Mouse (Mus musculus) lung, adult 2 months (tissue): ENCODE data around the gene Dennd5b. TPM values are rescaled to one million over a fixed set of nuclear protein-coding genes. Genes with fewer than 3 reads are reported as not detected.

Experiments
- DNase-seq: peaks from one replicate; pipeline ENCODE4 v3.0.0; 2022
- H3K4me1 ChIP-seq: fragments of 200-500 bp; 2 replicates; pipeline ENCODE4 v1.6.1; 2011; ENCODE audit warnings: low read length; ENCODE audit not compliant: control insufficient read depth, insufficient read depth
- H3K4me3 ChIP-seq: fragments of 200-500 bp; replicated peaks from 2 replicates; pipeline ENCODE3; 2011; ENCODE audit warnings: low read depth, mild to moderate bottlenecking, control low read depth, low read length; ENCODE audit errors: extremely low read depth
- CTCF ChIP-seq: fragments of 200-500 bp; IDR thresholded peaks from 2 replicates; pipeline ENCODE4 v1.5.1; 2011; ENCODE audit warnings: mild to moderate bottlenecking, low read length, control low read depth; ENCODE audit not compliant: insufficient read depth
- POLR2A ChIP-seq: fragments of 200-500 bp; IDR thresholded peaks from 2 replicates; pipeline ENCODE4 v1.6.1; 2011; ENCODE audit warnings: low read depth, mild to moderate bottlenecking, control low read depth, low read length, borderline replicate concordance; ENCODE audit errors: extremely low read depth
- WGBS: fragments of 180-500 bp; shearing (Covaris S2); methylation state at CpG from one replicate; pipeline ENCODE4 v1.1.7; 2018; 5-methylcytosine and 5-hydroxymethylcytosine counted together
- polyA plus RNA-seq: library from polyadenylated mRNA; depleted of rRNA; stranded (reverse); fragments of >200 nt; gene quantifications from 2 replicates; pipeline ENCODE4 v1.2.3, GENCODE M21; 2012

Dennd5b gene
- polyA plus RNA-seq, 1 experiment, result 4.8 TPM

DNA sequence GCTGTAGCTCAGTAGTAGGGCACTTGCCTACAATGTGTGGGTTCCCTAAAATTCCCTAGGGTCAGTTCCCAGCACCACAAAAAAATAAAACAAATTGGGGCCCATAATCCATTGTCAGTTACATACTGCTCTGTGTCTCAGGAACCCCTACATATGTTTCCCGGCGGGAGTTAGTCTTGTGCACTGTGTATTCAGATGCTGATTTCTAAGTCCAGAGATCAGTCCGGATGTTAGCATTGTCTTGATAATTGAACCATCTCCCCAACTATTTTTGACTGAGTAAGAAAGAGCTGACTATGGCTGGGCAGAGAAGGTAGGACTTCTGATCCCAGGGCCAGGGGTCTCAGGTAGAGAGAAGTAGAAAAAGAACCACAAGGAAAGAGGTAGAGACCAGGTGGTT, 144.4 kb downstream of the Dennd5b start:
- TF ChIP-seq POLR2A (no peak), CTCF (no peak)
- no peaks in the 10 kb centered on the region; the same call in 1 of the 2 replicates for H3K4me1 ChIP-seq
- DNase-seq, result no peak
- 88% methylated on average over 3 of the region's 3 CpGs for WGBS
- no peak overlapping the region for H3K4me3 ChIP-seq

GRCm38 (mm10) chr6:148955641-148956420, 145.6 kb downstream of the Dennd5b start:
- DNase-seq, result no peak
- Histone ChIP-seq H3K4me3 (no peak overlapping the region), H3K4me1 (no peaks in the 10 kb centered on the region)
- no peak for TF ChIP-seq POLR2A
- TF ChIP-seq CTCF, result no peak

DNA sequence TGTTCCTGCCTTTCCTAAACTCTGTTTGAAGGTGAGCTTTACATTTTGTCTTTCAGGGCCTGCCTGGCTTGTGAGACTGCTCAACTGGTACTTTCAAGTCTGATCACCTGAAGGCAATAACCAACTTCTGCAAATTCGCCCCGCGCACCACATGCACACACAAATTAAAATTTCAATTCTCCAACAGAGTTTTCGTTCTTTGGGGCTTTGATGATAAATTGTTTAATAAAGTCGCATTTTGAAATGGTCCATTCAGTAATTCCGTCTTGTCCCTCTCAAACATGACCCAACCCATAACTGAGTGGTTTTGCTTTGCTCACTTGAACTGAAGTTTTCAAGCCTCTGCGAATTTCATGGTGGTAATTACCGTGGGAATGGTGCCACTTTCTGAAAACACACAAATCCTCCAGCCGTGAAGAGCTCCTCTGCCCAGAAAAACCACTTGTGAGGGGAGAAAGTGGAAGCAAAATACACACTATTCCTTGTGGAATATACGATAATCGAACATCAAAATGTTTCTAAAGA, 154.5 kb downstream of the Dennd5b start:
- Histone ChIP-seq H3K4me1 (peaks cover 7% of the 10 kb centered on the region; the same call in 1 of the 2 replicates), H3K4me3 (peak overlapping the region; percentile 85)
- WGBS, result 22% methylated on average over 11 of the region's 11 CpGs
- DNase-seq, result no peak
- no peak for TF ChIP-seq POLR2A
- TF ChIP-seq CTCF, result no peak

DNA sequence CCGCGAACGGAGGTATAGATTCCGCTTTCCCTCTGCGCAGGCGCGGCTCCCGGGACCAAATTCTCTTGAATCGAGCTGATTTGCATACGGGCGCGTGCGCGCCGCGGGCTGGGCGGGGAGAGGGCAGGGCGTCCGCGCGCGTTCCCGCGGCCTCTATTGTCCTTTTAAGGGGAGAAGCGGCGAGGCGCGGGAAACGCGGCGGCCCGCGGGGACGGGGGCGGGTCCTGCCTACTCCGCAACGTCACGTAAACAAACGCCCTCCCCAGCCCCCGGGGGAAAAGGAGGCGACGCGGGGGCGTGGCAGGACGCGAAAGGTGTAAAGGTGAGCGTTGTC, 155.1 kb downstream of the Dennd5b start, which contains the start of gene Sinhcaf:
Gene Sinhcaf (minus strand): TSS at position 59 of the 334 bp plus-strand sequence.
- TF ChIP-seq CTCF (no peak), POLR2A (no peak)
- peak within 1 kb of the TSS; percentile 90 for H3K4me3 ChIP-seq
- H3K4me1 ChIP-seq, result peaks cover 7% of the 10 kb centered on the region; the same call in 1 of the 2 replicates
- peak; percentile 96 for DNase-seq
- WGBS, result under 1% methylated on average over 47 of the region's 47 CpGs

- TF ChIP-seq CTCF (no peak), POLR2A (no peak)
- peak overlapping the region; percentile 90 for H3K4me3 ChIP-seq
- peak; percentile 53 for DNase-seq
- H3K4me1 ChIP-seq, result peaks cover 7% of the 10 kb centered on the region; the same call in 1 of the 2 replicates
- WGBS, result under 1% methylated on average over 75 of the region's 75 CpGs
Observed at GRCm38 (mm10) chr6:148945509-148946408, 155.7 kb downstream of the Dennd5b start.

DNA sequence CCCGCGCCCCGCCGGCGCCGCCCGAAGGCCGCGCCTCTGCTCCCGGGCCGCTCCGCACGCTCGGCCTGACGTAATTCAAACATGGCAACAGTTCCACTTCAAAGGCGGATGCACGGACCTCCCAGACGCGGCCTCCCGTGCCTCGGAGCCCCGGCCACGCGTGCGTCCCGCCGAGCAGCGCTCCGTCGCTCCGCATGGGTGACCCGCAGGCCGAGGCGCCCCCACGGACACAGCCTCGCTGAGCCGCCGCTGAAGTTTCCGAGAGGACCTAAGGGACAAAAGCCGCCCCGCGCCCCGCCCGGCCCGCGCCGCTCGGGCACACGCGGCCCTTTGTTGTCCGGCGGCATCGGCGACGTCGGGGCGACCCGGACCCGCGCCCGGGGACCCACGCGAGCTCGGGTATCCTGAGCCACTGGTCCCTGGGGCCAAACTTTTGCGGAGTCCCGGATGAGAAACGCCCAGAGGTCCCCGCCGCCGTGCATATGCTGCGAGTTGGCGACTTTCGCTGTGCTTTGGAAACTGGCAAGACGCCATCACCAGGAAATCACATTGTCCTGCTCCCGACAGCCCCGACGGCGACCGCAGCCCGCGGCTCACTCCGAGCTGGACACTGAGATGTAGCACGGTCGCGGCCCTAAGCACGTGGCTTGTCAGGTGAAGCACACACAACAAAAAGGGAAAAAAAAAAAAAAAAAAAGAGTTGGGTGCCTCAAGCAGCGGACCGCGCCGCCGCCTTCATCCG, 156.5 kb downstream of the Dennd5b start:
- no peak for TF ChIP-seq CTCF
- TF ChIP-seq POLR2A, result peak; percentile 30; the same call in 1 of the 2 replicates
- DNase-seq, result peak; percentile 81
- WGBS, result under 1% methylated on average over 91 of the region's 92 CpGs
- Histone ChIP-seq H3K4me1 (peaks cover 7% of the 10 kb centered on the region; the same call in 1 of the 2 replicates), H3K4me3 (peak overlapping the region; percentile 90)

DNA sequence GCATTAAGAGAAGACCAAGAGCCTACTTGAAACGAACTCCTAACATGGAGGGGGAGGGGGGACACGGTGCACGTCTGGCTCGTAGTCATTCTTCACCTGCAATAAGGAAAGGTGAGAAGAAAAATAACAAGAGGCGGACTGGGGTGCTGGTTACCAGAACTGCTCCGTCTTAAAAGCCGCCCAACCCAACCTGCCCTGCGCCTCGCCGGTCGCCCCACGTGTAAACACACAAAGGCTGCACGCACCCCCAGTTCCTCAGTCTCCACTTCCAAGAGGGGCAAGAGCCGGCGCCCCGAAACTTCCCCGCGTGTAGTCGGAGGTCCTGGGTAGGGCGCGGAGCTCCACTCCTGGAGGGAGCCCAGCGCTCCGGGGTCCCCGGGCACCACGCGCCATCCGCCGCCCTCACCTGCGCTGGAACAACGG, 157.1 kb downstream of the Dennd5b start:
- no peak for TF ChIP-seq POLR2A
- no peak for TF ChIP-seq CTCF
- no peak for DNase-seq
- WGBS, result under 1% methylated on average over 30 of the region's 30 CpGs
- Histone ChIP-seq H3K4me3 (peak overlapping the region; percentile 90), H3K4me1 (peaks cover 7% of the 10 kb centered on the region; the same call in 1 of the 2 replicates)

DNA sequence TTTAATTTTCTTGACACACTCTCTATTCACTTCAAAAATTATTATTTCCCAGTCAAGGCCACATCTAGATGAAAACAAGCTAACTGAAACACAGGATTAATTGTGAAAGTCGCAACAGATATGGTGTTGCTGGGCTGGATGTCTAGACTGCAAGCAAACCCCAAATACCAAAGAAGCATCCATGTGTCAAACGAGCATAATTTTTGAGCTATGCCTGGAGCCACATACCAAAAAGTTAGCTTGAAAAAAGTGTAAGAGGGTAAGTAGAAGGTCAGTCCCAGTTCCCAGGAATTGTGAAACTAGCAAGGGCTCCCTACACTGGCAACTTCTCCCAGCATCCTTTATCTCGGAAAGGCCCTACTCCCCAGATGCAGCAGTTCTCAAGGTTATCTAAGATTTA, 157.8 kb downstream of the Dennd5b start:
- Histone ChIP-seq H3K4me3 (no peak overlapping the region), H3K4me1 (peaks cover 7% of the 10 kb centered on the region; the same call in 1 of the 2 replicates)
- DNase-seq, result no peak
- WGBS, result 53% methylated on average over 3 of the region's 3 CpGs
- TF ChIP-seq POLR2A, result no peak
- no peak for TF ChIP-seq CTCF

GRCm38 (mm10) chr6:148942406-148942805, 159.1 kb downstream of the Dennd5b start:
- no peak for DNase-seq
- 82% methylated on average over 4 of the region's 4 CpGs for WGBS
- Histone ChIP-seq H3K4me1 (peaks cover 7% of the 10 kb centered on the region; the same call in 1 of the 2 replicates), H3K4me3 (no peak overlapping the region)
- TF ChIP-seq POLR2A, result no peak
- no peak for TF ChIP-seq CTCF
